Mouse (Mus musculus) myocyte (in vitro differentiated cells): ENCODE measurements around the gene Mtmr3. TPM values are rescaled to one million over a fixed set of nuclear protein-coding genes. Genes with fewer than 3 reads are reported as not detected.
A peak's percentile ranks its signal among the peaks of the same experiment; 100 is the strongest.

Source experiments
- H3K27me3 ChIP-seq: one replicate; pipeline ENCODE4 v1.6.1; 2011; ENCODE audit not compliant: control insufficient read depth, insufficient read depth, insufficient read length
- H3K36me3 ChIP-seq: one replicate; pipeline ENCODE4 v1.6.1; 2011; ENCODE audit not compliant: control insufficient read depth, insufficient read depth
- H3K4me2 ChIP-seq: one replicate; pipeline ENCODE4 v1.6.1; 2011; ENCODE audit warnings: low read depth, control low read depth
- H3K4me3 ChIP-seq: one replicate; pipeline ENCODE4 v1.5.1; 2011; ENCODE audit warnings: mild to moderate bottlenecking, control low read depth, moderate library complexity
- H3K79me2 ChIP-seq: one replicate; pipeline ENCODE4 v1.6.1; 2011; ENCODE audit not compliant: control insufficient read depth, insufficient read depth
- H3ac ChIP-seq: one replicate; pipeline ENCODE4 v1.6.1; 2011; ENCODE audit not compliant: control insufficient read depth, insufficient read length
- CEBPB ChIP-seq: IDR thresholded peaks from 2 replicates; pipeline ENCODE4 v1.6.1; 2011; ENCODE audit warnings: mild to moderate bottlenecking, moderate library complexity; ENCODE audit not compliant: poor library complexity, insufficient read depth, severe bottlenecking
- E2F4 ChIP-seq: IDR thresholded peaks from one replicate; pipeline ENCODE4 v1.6.1; 2011; ENCODE audit warnings: mild to moderate bottlenecking, control low read depth, moderate library complexity; ENCODE audit not compliant: insufficient read depth
- MAX ChIP-seq: IDR thresholded peaks from one replicate; pipeline ENCODE4 v1.6.1; 2011; ENCODE audit warnings: low read depth, mild to moderate bottlenecking, control low read depth
- MYOD1 ChIP-seq, 3 experiments: IDR thresholded peaks; one replicate each; pipeline ENCODE4 v1.6.1; 2011; ENCODE audit warnings: control low read depth in 2 of 3, low read depth in 2 of 3, mild to moderate bottlenecking in 2 of 3, moderate library complexity in 1 of 3; ENCODE audit not compliant: insufficient read length in 2 of 3, control insufficient read depth in 1 of 3
- MYOG ChIP-seq, 3 experiments: IDR thresholded peaks; one replicate each; pipeline ENCODE4 v1.6.1; 2011; ENCODE audit warnings: control low read depth in 2 of 3, low read depth in 2 of 3, mild to moderate bottlenecking in 2 of 3; ENCODE audit not compliant: insufficient read length in 2 of 3, control insufficient read depth in 1 of 3, insufficient read depth in 1 of 3
- POLR2A ChIP-seq: IDR thresholded peaks from one replicate; pipeline ENCODE4 v1.6.1; 2011; ENCODE audit warnings: low read depth, mild to moderate bottlenecking, control low read depth, moderate library complexity; ENCODE audit not compliant: insufficient read length
- POLR2AphosphoS2 ChIP-seq: IDR thresholded peaks from one replicate; pipeline ENCODE4 v1.6.1; 2011; ENCODE audit warnings: low read depth, control low read depth; ENCODE audit not compliant: insufficient read length
- REST ChIP-seq: IDR thresholded peaks from one replicate; pipeline ENCODE4 v1.6.1; 2011; ENCODE audit warnings: mild to moderate bottlenecking, control low read depth, moderate library complexity; ENCODE audit not compliant: insufficient read depth, insufficient read length
- SRF ChIP-seq: IDR thresholded peaks from one replicate; pipeline ENCODE4 v1.6.1; 2011; ENCODE audit warnings: low read depth; ENCODE audit not compliant: control insufficient read depth, insufficient read length
- TCF12 ChIP-seq: IDR thresholded peaks from one replicate; pipeline ENCODE4 v1.6.1; 2011; ENCODE audit warnings: mild to moderate bottlenecking, control low read depth; ENCODE audit not compliant: poor library complexity, insufficient read depth, severe bottlenecking
- TCF3 ChIP-seq: IDR thresholded peaks from one replicate; pipeline ENCODE4 v1.6.1; 2011; ENCODE audit warnings: low read depth, control low read depth; ENCODE audit not compliant: insufficient read length
- USF1 ChIP-seq: IDR thresholded peaks from one replicate; pipeline ENCODE4 v1.6.1; 2011; ENCODE audit warnings: low read depth, mild to moderate bottlenecking, control low read depth, moderate library complexity
- polyA plus RNA-seq: library from polyadenylated mRNA; unstranded; fragments of >200 nt; fragmentation: generic; extraction: Trizol; gene quantifications from one replicate; pipeline ENCODE4 v1.2.1, GENCODE M21; 2012; ENCODE audit warnings: missing spikeins

The Mtmr3 gene
- polyA plus RNA-seq, 1 experiment = 26.9 TPM

DNA sequence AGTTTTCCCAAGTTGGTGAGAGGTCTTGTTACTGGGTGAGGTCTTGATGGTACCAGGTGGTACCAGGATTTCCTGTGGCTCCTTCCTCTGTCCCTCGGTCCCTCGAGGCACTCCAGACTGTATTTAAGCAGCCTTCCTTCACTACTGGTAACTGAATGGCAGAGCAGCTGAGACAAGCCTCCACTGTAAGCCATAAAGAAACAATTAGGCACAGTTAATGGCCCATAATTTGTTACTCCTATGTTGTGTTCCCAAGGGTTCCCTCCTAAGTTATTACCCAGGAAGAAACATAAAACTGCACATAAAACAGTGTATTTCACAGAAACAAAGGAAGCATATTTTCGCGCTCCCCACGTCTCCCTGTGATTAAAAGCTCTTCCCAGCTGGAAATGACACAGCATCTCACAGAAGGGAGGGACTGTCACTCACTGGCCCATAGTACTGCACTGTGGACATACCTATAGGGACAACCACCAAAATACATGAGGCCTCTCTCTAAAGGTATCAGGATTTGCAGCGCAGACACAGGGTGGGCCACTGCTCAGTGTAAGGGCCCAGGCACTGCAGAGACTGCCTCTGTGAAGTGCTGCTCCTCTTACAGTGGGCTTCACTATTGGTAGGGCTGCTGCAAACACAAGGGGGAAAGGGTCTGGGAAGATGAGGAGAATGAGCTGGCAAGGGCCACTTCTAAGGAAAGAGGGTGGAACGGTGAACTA lies 122.0 kb downstream of the Mtmr3 start:
- Histone ChIP-seq H3K4me2 (no peak overlapping the region), H3K4me3 (no peak overlapping the region), H3K79me2 (no peaks in the 10 kb centered on the region), H3ac (no peak overlapping the region), H3K36me3 (no peaks in the 10 kb centered on the region), H3K27me3 (no peaks in the 10 kb centered on the region)
- no peak for TF ChIP-seq SRF
- TF ChIP-seq REST = no peak
- TF ChIP-seq MYOD1 (IDR thresholded peaks at IDR 0.05; ENCODE audit: control insufficient read depth in 1 of 3, insufficient read length in 2 of 3, low read depth in 2 of 3) = no peak
- no peak for TF ChIP-seq CEBPB
- TF ChIP-seq MYOG (IDR thresholded peaks at IDR 0.05; ENCODE audit: control insufficient read depth in 1 of 3, insufficient read depth in 1 of 3, insufficient read length in 2 of 3, low read depth in 2 of 3) = no peak
- TF ChIP-seq POLR2A = no peak
- no peak for TF ChIP-seq TCF12
- no peak for TF ChIP-seq USF1
- TF ChIP-seq E2F4 = no peak

DNA sequence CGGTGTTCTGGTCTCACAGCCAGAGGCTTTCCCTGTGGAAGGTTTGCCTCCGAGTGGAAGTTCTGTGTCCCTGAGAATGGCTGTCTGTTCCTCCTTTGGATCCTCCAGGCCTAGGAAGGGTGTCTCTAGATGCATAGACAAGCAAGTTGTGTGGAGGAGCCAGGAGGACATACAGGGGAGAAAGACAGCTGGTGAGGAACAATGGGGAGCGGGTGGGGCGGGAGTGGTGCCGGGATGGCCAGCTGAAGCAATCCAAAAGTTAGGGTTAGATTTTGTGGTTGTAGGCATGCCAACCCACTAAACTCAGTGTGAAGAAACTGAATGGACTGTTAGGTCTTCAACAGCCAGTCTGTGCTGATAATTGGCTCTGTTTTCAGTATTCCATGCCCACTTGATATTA lies 122.9 kb downstream of the Mtmr3 start:
- H3K79me2 ChIP-seq = no peaks in the 10 kb centered on the region
- H3K27me3 ChIP-seq = no peaks in the 10 kb centered on the region
- H3K4me3 ChIP-seq = no peak overlapping the region
- no peak overlapping the region for H3ac ChIP-seq
- TF ChIP-seq TCF12 (no peak), MYOG (IDR thresholded peaks at IDR 0.05; ENCODE audit: control insufficient read depth in 1 of 3, insufficient read depth in 1 of 3, insufficient read length in 2 of 3, low read depth in 2 of 3) (peak; percentile 34 to 82 (median 44)), USF1 (no peak), TCF3 (no peak), MYOD1 (IDR thresholded peaks at IDR 0.05; ENCODE audit: control insufficient read depth in 1 of 3, insufficient read length in 2 of 3, low read depth in 2 of 3) (peak in 2 of 3 experiments; percentile 40 to 76), SRF (no peak), REST (no peak)
- no peaks in the 10 kb centered on the region for H3K36me3 ChIP-seq
- peak overlapping the region; percentile 44 for H3K4me2 ChIP-seq

GRCm38 (mm10) chr11:4471251-4471650 lies 123.4 kb downstream of the Mtmr3 start:
- no peak overlapping the region for H3ac ChIP-seq
- H3K27me3 ChIP-seq = no peaks in the 10 kb centered on the region
- H3K4me2 ChIP-seq = peak overlapping the region; percentile 44
- no peaks in the 10 kb centered on the region for H3K36me3 ChIP-seq
- H3K79me2 ChIP-seq = no peaks in the 10 kb centered on the region
- no peak for TF ChIP-seq TCF12
- TF ChIP-seq MYOD1 (IDR thresholded peaks at IDR 0.05; ENCODE audit: control insufficient read depth in 1 of 3, insufficient read length in 2 of 3, low read depth in 2 of 3) = no peak
- no peak for TF ChIP-seq MYOG (IDR thresholded peaks at IDR 0.05; ENCODE audit: control insufficient read depth in 1 of 3, insufficient read depth in 1 of 3, insufficient read length in 2 of 3, low read depth in 2 of 3)
- H3K4me3 ChIP-seq = no peak overlapping the region

- no peaks in the 10 kb centered on the region for H3K36me3 ChIP-seq
- H3K27me3 ChIP-seq = no peaks in the 10 kb centered on the region
- no peak overlapping the region for H3K4me3 ChIP-seq
- no peaks in the 10 kb centered on the region for H3K79me2 ChIP-seq
- no peak overlapping the region for H3ac ChIP-seq
- no peak for TF ChIP-seq POLR2A
- TF ChIP-seq REST = no peak
- no peak for TF ChIP-seq POLR2AphosphoS2
- no peak for TF ChIP-seq SRF
- H3K4me2 ChIP-seq = no peak overlapping the region
These were observed 125.6 kb downstream of the Mtmr3 start for GRCm38 (mm10) chr11:4469091-4469490.

GRCm38 (mm10) chr11:4467436-4467835 lies 127.2 kb downstream of the Mtmr3 start:
- Histone ChIP-seq H3K4me2 (no peak overlapping the region), H3ac (no peak overlapping the region), H3K36me3 (no peaks in the 10 kb centered on the region), H3K79me2 (no peaks in the 10 kb centered on the region), H3K4me3 (no peak overlapping the region), H3K27me3 (no peaks in the 10 kb centered on the region)
- no peak for TF ChIP-seq TCF3
- TF ChIP-seq CEBPB = no peak
- TF ChIP-seq USF1 = no peak
- no peak for TF ChIP-seq SRF
- no peak for TF ChIP-seq REST
- no peak for TF ChIP-seq MYOD1 (IDR thresholded peaks at IDR 0.05; ENCODE audit: control insufficient read depth in 1 of 3, insufficient read length in 2 of 3, low read depth in 2 of 3)
- TF ChIP-seq MYOG (IDR thresholded peaks at IDR 0.05; ENCODE audit: control insufficient read depth in 1 of 3, insufficient read depth in 1 of 3, insufficient read length in 2 of 3, low read depth in 2 of 3) = no peak
- no peak for TF ChIP-seq POLR2A
- TF ChIP-seq TCF12 = no peak
- no peak for TF ChIP-seq POLR2AphosphoS2
- no peak for TF ChIP-seq E2F4
- no peak for TF ChIP-seq MAX
